Mouse (Mus musculus) E14TG2a.4 (cell line): ENCODE measurements around the gene Adcyap1r1.

Experiments
- CTCF ChIP-seq: conservative IDR thresholded peaks from 2 replicates; pipeline ENCODE4 v1.5.1; 2014; ENCODE audit warnings: low read length
- POU5F1 ChIP-seq: IDR thresholded peaks from 2 replicates; pipeline ENCODE4 v1.6.1; 2014; ENCODE audit warnings: low read length, borderline replicate concordance

DNA sequence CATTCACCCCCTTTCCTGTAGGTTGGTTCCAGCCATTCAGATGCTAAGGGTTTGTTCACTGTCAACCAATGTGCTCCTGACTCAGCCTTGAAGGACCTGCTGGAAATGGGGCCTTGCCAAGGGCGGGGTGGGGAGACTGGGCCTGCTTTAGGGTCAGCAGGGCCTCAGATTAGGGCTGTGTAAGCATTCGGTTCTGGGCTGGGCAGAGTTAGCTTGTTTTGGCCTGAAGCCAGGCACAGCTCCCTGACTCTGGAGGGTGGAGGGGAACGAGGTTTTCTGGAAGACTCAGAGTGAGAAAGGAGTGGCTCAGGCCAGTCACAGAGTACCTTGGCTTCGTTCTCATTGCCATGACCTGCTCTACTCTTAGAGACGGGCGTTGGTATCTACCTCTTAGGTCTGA, 35.9 kb downstream of the Adcyap1r1 start:
- TF ChIP-seq CTCF (no peak), POU5F1 (no peak)
